Mouse (Mus musculus) skeletal muscle tissue, adult 2 months (tissue): ENCODE data around the gene Dock2.
"Not testable (repeated sequence)": the region's sequence is repeated elsewhere in the genome, so short reads cannot be mapped to it uniquely, and the experiment has no call there.

ENCODE experiments used
- DNase-seq: peaks from one replicate; pipeline ENCODE4 v3.0.0-alpha.2; 2012; ENCODE audit warnings: low read depth, low spot score

Gene Dock2

GRCm38 (mm10) chr11:34291304-34291703 is 492.4 kb downstream of the Dock2 start:
- no peak for DNase-seq

- no peak for DNase-seq
Observed at GRCm38 (mm10) chr11:34290708-34291107, 493.0 kb downstream of the Dock2 start.

- no peak for DNase-seq
Observed at GRCm38 (mm10) chr11:34290265-34290664, 493.4 kb downstream of the Dock2 start.

- DNase-seq = no peak
Observed at GRCm38 (mm10) chr11:34284124-34284808, 499.4 kb downstream of the Dock2 start.

- DNase-seq = no peak
Observed at GRCm38 (mm10) chr11:34277047-34277445, 506.6 kb downstream of the Dock2 start.

GRCm38 (mm10) chr11:34276363-34277046 is 507.2 kb downstream of the Dock2 start:
- DNase-seq = no peak

- no peak for DNase-seq
Observed at GRCm38 (mm10) chr11:34275941-34276340, 507.8 kb downstream of the Dock2 start.

- DNase-seq = no peak
Observed at GRCm38 (mm10) chr11:34272016-34272415, 511.7 kb downstream of the Dock2 start.

- no peak for DNase-seq
Observed at GRCm38 (mm10) chr11:34264099-34264498, 519.6 kb downstream of the Dock2 start.

GRCm38 (mm10) chr11:34258849-34259469 is 524.7 kb downstream of the Dock2 start:
- no peak for DNase-seq

- no peak for DNase-seq
Observed at GRCm38 (mm10) chr11:34257548-34258189, 526.0 kb downstream of the Dock2 start.

- no peak for DNase-seq
Observed at GRCm38 (mm10) chr11:34242979-34243378, 540.7 kb downstream of the Dock2 start.

GRCm38 (mm10) chr11:34240252-34240651 is 543.4 kb downstream of the Dock2 start:
- no peak for DNase-seq

GRCm38 (mm10) chr11:34239691-34240090 is 544.0 kb downstream of the Dock2 start:
- DNase-seq = peak; percentile 4

GRCm38 (mm10) chr11:34236885-34237284 is 546.8 kb downstream of the Dock2 start:
- no peak for DNase-seq

- no peak for DNase-seq
Observed at GRCm38 (mm10) chr11:34236091-34236759, 547.5 kb downstream of the Dock2 start.

GRCm38 (mm10) chr11:34228758-34229364 is 554.8 kb downstream of the Dock2 start:
- no peak for DNase-seq

GRCm38 (mm10) chr11:34227180-34227579 is 556.5 kb downstream of the Dock2 start:
- no peak for DNase-seq

- DNase-seq = not testable (repeated sequence)
Observed at GRCm38 (mm10) chr11:34220596-34220995, 563.1 kb downstream of the Dock2 start.

GRCm38 (mm10) chr11:34212853-34213252 is 570.8 kb downstream of the Dock2 start:
- peak; percentile 34 for DNase-seq

- DNase-seq = no peak
Observed at GRCm38 (mm10) chr11:34207989-34208388, 575.7 kb downstream of the Dock2 start, which contains the start of gene Foxi1. Gene Foxi1, minus strand, starts transcription at chr11:34208089.
